Mouse (Mus musculus): ENCODE results near the gene Olfr70. TPM values are rescaled to one million over a fixed set of nuclear protein-coding genes. Genes with fewer than 3 reads are reported as not detected.

Olfr70 gene
- polyA plus RNA-seq, 1 experiment: not detected

DNA sequence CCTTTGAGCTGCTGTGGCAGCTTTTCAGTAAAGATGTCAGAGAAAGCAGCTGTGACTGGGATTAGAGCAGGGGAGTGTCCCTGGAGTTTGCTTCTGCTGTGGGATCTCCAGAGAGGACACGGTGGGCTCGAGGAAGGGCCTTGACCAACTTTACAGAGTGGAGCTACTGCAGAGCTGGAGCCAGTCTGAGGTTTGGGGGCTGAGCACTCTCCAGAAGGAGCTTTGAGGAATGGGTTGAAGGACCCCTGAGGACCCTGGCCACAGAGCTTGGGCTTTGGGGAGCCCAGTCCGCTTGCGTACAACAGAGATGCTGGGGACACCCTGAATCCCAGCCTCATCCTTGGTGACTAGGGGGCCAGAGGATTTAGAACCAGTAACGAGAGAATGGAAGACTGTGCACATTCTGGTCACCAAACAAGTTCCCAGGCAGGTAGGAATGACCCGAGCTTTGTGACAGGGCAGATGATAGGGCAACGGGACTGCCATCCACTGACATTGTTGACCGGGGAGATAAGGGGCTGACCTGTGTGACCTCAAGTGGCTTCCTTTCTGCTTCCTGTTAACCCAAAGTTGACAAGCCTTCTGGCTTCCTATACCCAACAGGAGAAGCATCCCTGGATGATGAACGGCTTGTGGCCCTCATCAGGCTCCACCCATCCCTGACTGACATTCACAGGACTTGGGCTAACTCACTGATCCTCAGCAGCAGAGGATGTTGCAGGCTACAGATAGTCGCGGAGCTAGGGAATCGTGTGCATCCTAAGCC, 25.8 kb upstream of the Olfr70 start:
- DNase-seq: no peak
- 75% methylated on average over 12 of the region's 12 CpGs for WGBS
- no peaks in the 10 kb centered on the region for H3K4me1 ChIP-seq (ENCODE audit: control insufficient read depth, insufficient read depth, low read length)
- H3K27ac ChIP-seq (ENCODE audit: insufficient read depth, low read length): no peak overlapping the region
- TF ChIP-seq POLR2A (IDR thresholded peaks at IDR 0.05; ENCODE audit: borderline replicate concordance, insufficient read depth, low read length) (no peak), CTCF (IDR thresholded peaks at IDR 0.05; ENCODE audit: borderline replicate concordance, insufficient read depth, low read depth, low read length) (no peak)
- H3K27me3 ChIP-seq (ENCODE audit: control insufficient read depth, insufficient read depth, low read length): no peaks in the 10 kb centered on the region
- no peak overlapping the region for H3K4me3 ChIP-seq (replicated peaks; ENCODE audit: insufficient read depth, low read depth, low read length)

- peaks cover 5% of the 10 kb centered on the region; the same call in 1 of the 2 replicates for H3K4me1 ChIP-seq (ENCODE audit: control insufficient read depth, insufficient read depth, low read length)
- no peak for TF ChIP-seq POLR2A (IDR thresholded peaks at IDR 0.05; ENCODE audit: borderline replicate concordance, insufficient read depth, low read length)
- TF ChIP-seq CTCF (IDR thresholded peaks at IDR 0.05; ENCODE audit: borderline replicate concordance, insufficient read depth, low read depth, low read length): peak; percentile 29; the same call in 1 of the 2 replicates
- 44% methylated on average over 1 of the region's 1 CpGs for WGBS
- no peak overlapping the region for H3K4me3 ChIP-seq (replicated peaks; ENCODE audit: insufficient read depth, low read depth, low read length)
- H3K27ac ChIP-seq (ENCODE audit: insufficient read depth, low read length): no peak overlapping the region
- DNase-seq: peak in 1 of 2 experiments; percentile 20
- no peaks in the 10 kb centered on the region for H3K27me3 ChIP-seq (ENCODE audit: control insufficient read depth, insufficient read depth, low read length)
Observed at GRCm38 (mm10) chr4:43724764-43725163, 24.2 kb upstream of the Olfr70 start.

DNA sequence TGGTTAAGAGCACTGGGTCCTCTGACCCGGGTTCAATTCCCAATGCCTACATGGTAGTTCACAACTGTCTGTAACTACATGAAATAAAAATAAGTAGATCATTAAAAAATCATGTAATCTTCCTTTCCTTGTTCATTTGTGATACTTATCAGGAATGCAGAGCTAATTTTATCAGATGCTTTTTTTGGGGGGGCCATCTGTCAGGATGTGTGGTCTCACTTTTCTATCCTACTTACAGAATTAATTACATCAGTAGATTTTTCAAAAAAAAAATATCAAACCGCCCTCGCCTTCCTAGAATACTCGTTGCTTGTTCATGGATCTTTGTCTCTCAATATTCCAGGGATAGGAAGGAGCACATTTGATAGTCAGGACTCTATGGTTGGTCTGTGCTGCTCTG, 21.6 kb upstream of the Olfr70 start:
- Histone ChIP-seq H3K4me3 (replicated peaks; ENCODE audit: insufficient read depth, low read depth, low read length) (no peak overlapping the region), H3K27ac (ENCODE audit: insufficient read depth, low read length) (no peak overlapping the region), H3K27me3 (ENCODE audit: control insufficient read depth, insufficient read depth, low read length) (no peaks in the 10 kb centered on the region), H3K4me1 (ENCODE audit: control insufficient read depth, insufficient read depth, low read length) (peaks cover 5% of the 10 kb centered on the region; the same call in 1 of the 2 replicates)
- TF ChIP-seq CTCF (IDR thresholded peaks at IDR 0.05; ENCODE audit: borderline replicate concordance, insufficient read depth, low read depth, low read length) (no peak), POLR2A (IDR thresholded peaks at IDR 0.05; ENCODE audit: borderline replicate concordance, insufficient read depth, low read length) (no peak)
- DNase-seq: no peak
- 83% methylated on average over 4 of the region's 4 CpGs for WGBS

DNA sequence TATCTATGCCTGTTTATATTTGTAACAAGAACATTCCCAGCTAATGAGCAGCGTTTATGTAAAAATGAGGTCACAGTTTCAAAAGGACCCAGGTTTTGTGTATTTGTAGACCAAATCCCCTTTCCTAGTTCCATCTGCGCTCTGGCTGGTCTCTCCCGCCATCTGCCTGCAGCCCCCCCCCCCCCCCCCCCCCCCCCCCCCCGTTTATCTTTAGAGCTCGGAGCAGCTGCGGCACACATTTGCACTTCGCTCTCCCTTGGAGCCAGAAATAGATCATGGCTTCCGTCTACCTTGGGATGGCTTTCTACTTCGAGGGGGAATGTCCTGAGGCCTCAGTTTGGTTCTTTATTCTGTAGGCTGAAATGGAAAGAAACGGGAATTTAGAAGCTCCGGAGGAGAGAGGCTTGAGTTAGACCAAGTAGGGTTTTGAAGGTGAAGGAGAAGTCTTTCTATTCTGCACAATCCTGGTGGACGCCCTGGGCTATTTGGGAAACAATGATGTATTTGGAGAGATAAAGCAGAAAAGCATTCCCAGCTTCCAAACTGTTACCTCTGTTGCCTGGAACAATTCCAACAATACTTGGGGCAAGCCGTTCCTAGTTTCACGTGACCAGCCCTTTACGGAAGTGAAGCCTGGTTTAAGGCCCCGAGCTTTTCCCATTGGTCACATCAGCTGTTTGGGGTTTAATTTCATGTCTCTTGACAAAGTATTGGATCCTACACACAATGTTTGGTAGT, 20.1 kb upstream of the Olfr70 start:
- Histone ChIP-seq H3K4me3 (replicated peaks; ENCODE audit: insufficient read depth, low read depth, low read length) (peak overlapping the region; percentile 11), H3K27me3 (ENCODE audit: control insufficient read depth, insufficient read depth, low read length) (no peaks in the 10 kb centered on the region), H3K27ac (ENCODE audit: insufficient read depth, low read length) (no peak overlapping the region), H3K4me1 (ENCODE audit: control insufficient read depth, insufficient read depth, low read length) (peaks cover 5% of the 10 kb centered on the region; the same call in 1 of the 2 replicates)
- WGBS: 28% methylated on average over 15 of the region's 16 CpGs
- TF ChIP-seq CTCF (IDR thresholded peaks at IDR 0.05; ENCODE audit: borderline replicate concordance, insufficient read depth, low read depth, low read length) (no peak), POLR2A (IDR thresholded peaks at IDR 0.05; ENCODE audit: borderline replicate concordance, insufficient read depth, low read length) (no peak)
- no peak for DNase-seq

- WGBS: 42% methylated on average over 7 of the region's 7 CpGs
- no peaks in the 10 kb centered on the region for H3K27me3 ChIP-seq (ENCODE audit: control insufficient read depth, insufficient read depth, low read length)
- H3K27ac ChIP-seq (ENCODE audit: insufficient read depth, low read length): no peak overlapping the region
- no peak overlapping the region for H3K4me3 ChIP-seq (replicated peaks; ENCODE audit: insufficient read depth, low read depth, low read length)
- TF ChIP-seq POLR2A (IDR thresholded peaks at IDR 0.05; ENCODE audit: borderline replicate concordance, insufficient read depth, low read length) (no peak), CTCF (IDR thresholded peaks at IDR 0.05; ENCODE audit: borderline replicate concordance, insufficient read depth, low read depth, low read length) (no peak)
- DNase-seq: no peak
- H3K4me1 ChIP-seq (ENCODE audit: control insufficient read depth, insufficient read depth, low read length): no peaks in the 10 kb centered on the region
Observed at GRCm38 (mm10) chr4:43713652-43714219, 13.1 kb upstream of the Olfr70 start.

DNA sequence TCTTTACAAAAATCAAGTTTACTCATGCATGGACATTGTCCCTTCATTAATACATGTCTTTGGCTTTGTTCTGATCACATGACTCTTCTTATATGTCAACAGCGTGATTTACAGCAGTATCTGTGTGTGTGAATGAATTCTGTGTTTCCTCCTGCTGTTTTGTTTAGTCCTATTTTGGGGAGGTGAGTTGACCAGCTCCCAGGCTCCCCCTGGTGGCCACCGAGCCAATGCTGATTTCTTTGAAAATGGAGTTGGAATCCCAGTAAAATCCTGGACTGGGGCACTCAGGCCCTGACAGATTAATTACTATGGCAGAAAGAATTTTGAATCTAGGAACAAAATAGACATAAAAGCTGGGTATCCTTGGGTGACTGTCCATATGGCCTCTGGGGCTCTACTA, 11.2 kb upstream of the Olfr70 start:
- H3K27ac ChIP-seq (ENCODE audit: insufficient read depth, low read length): no peak overlapping the region
- H3K27me3 ChIP-seq (ENCODE audit: control insufficient read depth, insufficient read depth, low read length): no peaks in the 10 kb centered on the region
- peak; percentile 89 for TF ChIP-seq CTCF (IDR thresholded peaks at IDR 0.05; ENCODE audit: borderline replicate concordance, insufficient read depth, low read depth, low read length)
- no peak for TF ChIP-seq POLR2A (IDR thresholded peaks at IDR 0.05; ENCODE audit: borderline replicate concordance, insufficient read depth, low read length)
- no peak overlapping the region for H3K4me3 ChIP-seq (replicated peaks; ENCODE audit: insufficient read depth, low read depth, low read length)
- DNase-seq: peak; percentile 76 to 86
- WGBS: 0% methylated on average over 2 of the region's 2 CpGs
- peaks cover 9% of the 10 kb centered on the region for H3K4me1 ChIP-seq (ENCODE audit: control insufficient read depth, insufficient read depth, low read length)

DNA sequence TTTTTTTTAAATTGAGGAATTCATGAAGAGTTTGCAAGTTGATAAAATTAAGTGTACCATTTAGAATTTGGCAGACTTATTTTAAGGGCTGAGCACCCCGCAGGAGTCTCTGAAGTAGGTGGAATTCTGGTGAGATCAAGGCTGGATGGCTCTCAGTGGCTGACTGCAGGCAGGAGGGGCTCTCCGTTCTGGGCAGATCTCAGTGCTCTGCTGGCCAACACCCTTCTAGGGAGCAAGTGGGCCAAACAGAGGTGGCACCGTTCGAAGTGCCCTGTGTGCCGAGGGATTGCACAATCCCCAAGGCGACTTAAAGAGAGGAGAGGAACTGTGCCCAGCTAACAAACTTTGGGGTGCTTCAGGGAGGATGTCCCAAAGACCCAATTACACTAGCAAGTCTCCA, 9.3 kb upstream of the Olfr70 start, which contains the start of gene Olfr71:
Olfr71 (minus strand) TSS at position 387 of the 400 bp plus-strand sequence.
- no peak for DNase-seq
- 51% methylated on average over 6 of the region's 6 CpGs for WGBS
- H3K27ac ChIP-seq (ENCODE audit: insufficient read depth, low read length): no peak within 1 kb of the TSS
- TF ChIP-seq POLR2A (IDR thresholded peaks at IDR 0.05; ENCODE audit: borderline replicate concordance, insufficient read depth, low read length) (no peak), CTCF (IDR thresholded peaks at IDR 0.05; ENCODE audit: borderline replicate concordance, insufficient read depth, low read depth, low read length) (no peak)
- no peaks in the 10 kb centered on the region for H3K27me3 ChIP-seq (ENCODE audit: control insufficient read depth, insufficient read depth, low read length)
- no peak within 1 kb of the TSS for H3K4me3 ChIP-seq (replicated peaks; ENCODE audit: insufficient read depth, low read depth, low read length)
- peaks cover 11% of the 10 kb centered on the region for H3K4me1 ChIP-seq (ENCODE audit: control insufficient read depth, insufficient read depth, low read length)

Data from cerebellum, adult 2 months (tissue).